Mouse (Mus musculus): ENCODE data around the gene Dnajb8. TPM values are rescaled to one million over a fixed set of nuclear protein-coding genes. Genes with fewer than 3 reads are reported as not detected.

Dnajb8 gene
- polyA plus RNA-seq, 1 experiment from 2014 or later: not detected

DNA sequence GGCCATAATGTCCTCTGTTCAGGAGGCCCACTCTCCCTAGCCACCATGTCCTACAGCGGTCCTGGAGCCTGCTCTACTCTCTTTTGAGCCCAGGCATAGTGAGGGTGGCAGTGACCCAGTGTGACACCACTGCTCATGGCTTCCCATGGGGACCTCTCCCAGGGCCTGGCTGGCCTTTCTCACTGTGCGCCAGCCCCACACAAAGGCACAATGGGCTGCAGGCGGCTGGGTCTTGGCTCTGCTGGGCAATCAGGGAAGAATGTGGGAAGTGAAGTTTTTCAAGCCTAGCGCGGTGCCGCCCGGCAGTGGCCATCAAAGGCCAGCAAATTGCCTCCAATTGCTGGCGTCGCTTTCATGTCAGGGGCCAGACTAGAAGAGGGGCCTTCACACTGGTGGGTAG lies 40.1 kb downstream of the Dnajb8 start:
- Histone ChIP-seq H3K27ac (replicated peaks) (no peak overlapping the region), H3K36me3 (peaks cover 6% of the 10 kb centered on the region; the same call in 1 of the 2 replicates), H3K4me1 (no peaks in the 10 kb centered on the region), H3K4me2 (replicated peaks) (no peak overlapping the region), H3K4me3 (replicated peaks) (no peak overlapping the region), H3K9ac (peak overlapping the region; percentile 6; the same call in 1 of the 2 replicates), H3K9me3 (replicated peaks) (no peaks in the 10 kb centered on the region), H3K27me3 (no peaks in the 10 kb centered on the region)
- no peak for ATAC-seq (ENCODE audit: insufficient number of reproducible peaks, low FRiP score, low TSS enrichment, low read depth)
- 65% methylated on average over 9 of the region's 9 CpGs for WGBS

- no peaks in the 10 kb centered on the region for H3K4me1 ChIP-seq
- H3K27me3 ChIP-seq: no peaks in the 10 kb centered on the region
- H3K9me3 ChIP-seq (replicated peaks): no peaks in the 10 kb centered on the region
- no peaks in the 10 kb centered on the region for H3K36me3 ChIP-seq
- no peak overlapping the region for H3K9ac ChIP-seq
- no peak overlapping the region for H3K4me2 ChIP-seq (replicated peaks)
- WGBS: 86% methylated on average over 1 of the region's 1 CpGs
- H3K4me3 ChIP-seq (replicated peaks): no peak overlapping the region
- H3K27ac ChIP-seq (replicated peaks): no peak overlapping the region
- ATAC-seq (ENCODE audit: insufficient number of reproducible peaks, low FRiP score, low TSS enrichment, low read depth): no peak
These were observed 43.3 kb downstream of the Dnajb8 start for GRCm38 (mm10) chr6:88265355-88265754.

- Histone ChIP-seq H3K4me2 (replicated peaks) (no peak overlapping the region), H3K27ac (replicated peaks) (no peak overlapping the region), H3K9ac (no peak overlapping the region), H3K36me3 (no peaks in the 10 kb centered on the region), H3K9me3 (replicated peaks) (no peaks in the 10 kb centered on the region), H3K4me1 (no peaks in the 10 kb centered on the region), H3K4me3 (replicated peaks) (no peak overlapping the region), H3K27me3 (no peaks in the 10 kb centered on the region)
- 80% methylated on average over 3 of the region's 3 CpGs for WGBS
- ATAC-seq (ENCODE audit: insufficient number of reproducible peaks, low FRiP score, low TSS enrichment, low read depth): no peak
These were observed 44.0 kb downstream of the Dnajb8 start for GRCm38 (mm10) chr6:88266055-88266454.

DNA sequence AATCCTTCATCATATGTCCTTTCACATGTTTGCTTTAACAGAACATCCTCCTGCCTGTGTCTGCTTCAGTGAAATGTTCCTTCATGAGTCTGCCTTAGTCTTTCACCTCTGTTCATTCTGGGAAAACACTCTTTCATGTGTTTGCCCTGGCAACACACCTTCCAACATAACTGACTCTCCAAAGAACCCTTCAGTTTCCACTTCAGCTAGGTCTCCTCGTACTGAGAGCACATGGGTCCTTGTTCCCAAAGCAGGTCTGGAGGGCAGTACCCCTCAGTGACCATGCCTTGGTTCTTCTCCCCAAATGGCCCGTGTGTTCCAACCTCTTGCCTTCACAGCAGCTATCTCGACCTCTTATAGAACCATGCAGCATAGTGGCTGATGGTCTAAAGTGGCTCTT lies 45.0 kb downstream of the Dnajb8 start:
- no peak overlapping the region for H3K4me3 ChIP-seq (replicated peaks)
- H3K4me1 ChIP-seq: no peaks in the 10 kb centered on the region
- WGBS: 87% methylated on average over 3 of the region's 3 CpGs
- no peak for ATAC-seq (ENCODE audit: insufficient number of reproducible peaks, low FRiP score, low TSS enrichment, low read depth)
- no peaks in the 10 kb centered on the region for H3K27me3 ChIP-seq
- H3K9ac ChIP-seq: no peak overlapping the region
- no peak overlapping the region for H3K4me2 ChIP-seq (replicated peaks)
- H3K9me3 ChIP-seq (replicated peaks): no peaks in the 10 kb centered on the region
- H3K36me3 ChIP-seq: peaks cover 3% of the 10 kb centered on the region; the same call in 1 of the 2 replicates
- no peak overlapping the region for H3K27ac ChIP-seq (replicated peaks)

DNA sequence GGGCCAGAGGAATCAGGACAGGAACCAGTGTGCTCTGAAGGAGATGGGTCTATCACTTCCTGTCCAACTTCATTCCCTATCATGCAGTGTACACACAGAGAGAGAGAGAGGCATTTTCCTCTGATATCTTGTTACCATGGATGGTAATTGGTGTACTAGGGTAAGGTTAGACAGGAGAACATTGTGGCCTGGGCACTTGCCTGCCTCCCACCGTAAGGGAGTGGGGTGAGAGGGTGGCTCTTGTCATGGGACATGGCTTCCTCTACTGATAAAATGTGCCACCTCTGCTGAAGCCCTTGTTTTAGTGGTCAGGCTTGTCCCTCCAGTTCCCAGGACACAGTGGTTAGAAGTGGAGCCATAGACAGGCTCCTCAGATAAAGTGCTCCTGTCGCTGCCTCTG lies 45.9 kb downstream of the Dnajb8 start:
- H3K4me1 ChIP-seq: no peaks in the 10 kb centered on the region

DNA sequence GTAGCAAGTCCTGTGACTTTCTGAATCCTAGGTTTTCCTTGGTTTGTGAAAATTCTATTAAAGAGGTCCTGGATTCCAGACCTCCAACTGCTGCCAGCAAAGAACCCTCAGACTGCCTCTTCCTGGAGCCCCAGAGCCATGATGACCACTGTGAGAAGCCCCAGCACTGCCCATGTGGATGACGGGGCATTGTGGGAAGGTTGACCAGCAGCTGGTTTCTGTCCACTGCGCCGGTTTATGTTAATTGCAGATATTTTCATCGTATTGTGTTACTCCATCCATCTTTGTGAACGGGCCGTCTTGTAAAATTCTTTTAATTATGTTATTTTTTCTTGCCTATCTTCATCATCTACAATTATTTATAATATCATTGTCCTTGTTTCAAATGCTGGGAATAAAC lies 52.6 kb downstream of the Dnajb8 start:
- no peak for ATAC-seq (ENCODE audit: insufficient number of reproducible peaks, low FRiP score, low TSS enrichment, low read depth)
- H3K9me3 ChIP-seq (replicated peaks): no peaks in the 10 kb centered on the region
- no peak overlapping the region for H3K9ac ChIP-seq
- WGBS: 83% methylated on average over 6 of the region's 6 CpGs
- peaks cover 3% of the 10 kb centered on the region; the same call in 1 of the 2 replicates for H3K36me3 ChIP-seq
- no peak overlapping the region for H3K27ac ChIP-seq (replicated peaks)
- H3K4me2 ChIP-seq (replicated peaks): no peak overlapping the region
- no peaks in the 10 kb centered on the region for H3K27me3 ChIP-seq
- H3K4me3 ChIP-seq (replicated peaks): no peak overlapping the region
- no peaks in the 10 kb centered on the region for H3K4me1 ChIP-seq

More for the DNA sequence above, 45.9 kb downstream of the Dnajb8 start:
- no peaks in the 10 kb centered on the region for H3K9me3 ChIP-seq (replicated peaks)
- 84% methylated on average over 2 of the region's 2 CpGs for WGBS
- H3K36me3 ChIP-seq: peaks cover 3% of the 10 kb centered on the region; the same call in 1 of the 2 replicates
- no peak overlapping the region for H3K4me2 ChIP-seq (replicated peaks)
- no peaks in the 10 kb centered on the region for H3K27me3 ChIP-seq
- H3K4me3 ChIP-seq (replicated peaks): no peak overlapping the region
- H3K27ac ChIP-seq (replicated peaks): no peak overlapping the region
- no peak overlapping the region for H3K9ac ChIP-seq
- ATAC-seq (ENCODE audit: insufficient number of reproducible peaks, low FRiP score, low TSS enrichment, low read depth): no peak

- 85% methylated on average over 4 of the region's 4 CpGs for whole genome bisulfite sequencing
- H3K9ac ChIP-seq: no peak overlapping the region
- H3K36me3 ChIP-seq: peaks cover 3% of the 10 kb centered on the region; the same call in 1 of the 2 replicates
- no peaks in the 10 kb centered on the region for H3K9me3 ChIP-seq (replicated peaks)
- no peaks in the 10 kb centered on the region for H3K4me1 ChIP-seq
- H3K27ac ChIP-seq (replicated peaks): no peak overlapping the region
- no peaks in the 10 kb centered on the region for H3K27me3 ChIP-seq
- no peak overlapping the region for H3K4me2 ChIP-seq (replicated peaks)
- no peak overlapping the region for H3K4me3 ChIP-seq (replicated peaks)
- no peak for ATAC-seq (ENCODE audit: insufficient number of reproducible peaks, low FRiP score, low TSS enrichment, low read depth)
These were observed 54.2 kb downstream of the Dnajb8 start for GRCm38 (mm10) chr6:88276221-88276620.

DNA sequence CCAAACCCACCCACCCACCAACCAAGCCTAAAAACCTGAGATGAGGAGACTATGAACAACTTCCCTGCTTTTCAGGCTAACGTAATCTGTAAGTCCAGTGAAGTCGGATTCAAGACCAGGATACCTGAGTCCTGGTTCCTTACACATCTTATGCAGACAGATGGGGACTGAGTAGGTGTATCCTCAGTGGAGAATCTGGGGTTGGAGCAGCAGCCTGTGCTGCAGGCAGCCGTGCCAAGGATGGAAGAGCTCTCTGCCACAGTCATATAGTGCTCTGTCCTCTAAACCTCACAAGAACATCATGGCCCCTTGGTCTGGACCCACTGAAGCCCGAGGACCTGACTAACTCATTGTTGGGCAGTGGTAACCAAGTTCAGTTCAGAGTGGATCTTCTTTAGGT lies 55.2 kb downstream of the Dnajb8 start:
- Histone ChIP-seq H3K9me3 (replicated peaks) (no peaks in the 10 kb centered on the region), H3K4me1 (no peaks in the 10 kb centered on the region), H3K27me3 (no peaks in the 10 kb centered on the region), H3K4me3 (replicated peaks) (no peak overlapping the region), H3K36me3 (no peaks in the 10 kb centered on the region; the same call in 1 of the 2 replicates), H3K9ac (no peak overlapping the region), H3K27ac (replicated peaks) (no peak overlapping the region), H3K4me2 (replicated peaks) (no peak overlapping the region)
- 88% methylated on average over 4 of the region's 4 CpGs for WGBS
- ATAC-seq (ENCODE audit: insufficient number of reproducible peaks, low FRiP score, low TSS enrichment, low read depth): no peak

DNA sequence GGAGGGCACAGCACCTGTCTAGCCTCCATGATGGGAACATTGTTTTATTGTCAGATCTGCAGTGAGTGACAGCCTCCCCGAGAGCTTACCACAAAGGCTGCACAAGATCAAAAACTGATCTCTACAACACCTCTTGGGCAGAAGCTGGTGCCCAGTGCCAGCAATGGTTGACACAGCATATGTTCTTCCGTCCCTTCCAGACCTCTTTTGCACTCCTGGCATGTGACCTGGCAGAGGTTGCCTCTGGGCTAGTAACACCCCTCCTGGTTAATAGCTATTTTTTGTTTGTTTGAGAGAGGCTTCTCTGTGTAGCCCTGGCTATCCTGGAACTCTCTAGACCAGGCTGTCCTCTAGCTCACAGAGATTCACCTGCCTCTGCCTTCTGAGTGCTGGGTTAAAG lies 56.1 kb downstream of the Dnajb8 start:
- Histone ChIP-seq H3K27ac (replicated peaks) (no peak overlapping the region), H3K4me1 (no peaks in the 10 kb centered on the region), H3K4me3 (replicated peaks) (no peak overlapping the region), H3K9ac (no peak overlapping the region), H3K4me2 (replicated peaks) (no peak overlapping the region), H3K9me3 (replicated peaks) (no peaks in the 10 kb centered on the region), H3K36me3 (no peaks in the 10 kb centered on the region; the same call in 1 of the 2 replicates), H3K27me3 (no peaks in the 10 kb centered on the region)
- ATAC-seq (ENCODE audit: insufficient number of reproducible peaks, low FRiP score, low TSS enrichment, low read depth): no peak
- WGBS: 78% methylated on average over 2 of the region's 2 CpGs

DNA sequence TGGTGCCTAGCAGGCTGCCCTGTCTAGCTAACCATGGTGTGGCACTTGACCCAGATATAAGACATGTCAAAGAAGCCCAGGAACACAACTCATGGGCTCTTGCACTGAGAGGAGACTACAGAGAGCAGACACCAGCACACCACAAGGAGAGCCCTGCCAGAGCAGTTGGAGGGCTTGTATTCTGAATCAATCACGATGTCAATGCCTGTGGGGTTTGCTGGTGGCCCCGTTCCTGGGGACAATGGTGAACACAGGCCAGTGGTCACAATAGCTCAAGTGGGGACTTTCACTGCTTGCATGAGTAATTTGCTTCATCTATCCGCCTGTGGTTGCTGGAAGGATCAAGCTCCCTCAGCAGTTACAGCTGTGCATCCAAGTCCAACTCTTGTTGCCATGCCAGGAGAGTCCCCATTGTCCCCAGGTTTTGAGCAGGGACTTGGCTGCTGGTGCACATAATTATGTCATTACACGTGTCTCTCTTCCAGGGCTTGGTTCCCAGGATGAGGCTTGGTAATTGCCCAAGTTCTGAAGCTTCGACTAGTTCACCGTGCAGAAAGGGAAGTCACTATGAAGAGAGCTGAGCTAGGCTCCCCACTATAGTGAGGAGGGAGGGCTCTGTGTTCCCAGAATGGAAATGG lies 68.2 kb downstream of the Dnajb8 start:
- WGBS: 75% methylated on average over 6 of the region's 6 CpGs
- Histone ChIP-seq H3K4me3 (replicated peaks) (no peak overlapping the region), H3K4me2 (replicated peaks) (no peak overlapping the region), H3K27me3 (no peaks in the 10 kb centered on the region), H3K36me3 (no peaks in the 10 kb centered on the region), H3K4me1 (no peaks in the 10 kb centered on the region), H3K27ac (replicated peaks) (no peak overlapping the region), H3K9ac (no peak overlapping the region), H3K9me3 (replicated peaks) (no peaks in the 10 kb centered on the region)
- peak; percentile 75 for ATAC-seq (ENCODE audit: insufficient number of reproducible peaks, low FRiP score, low TSS enrichment, low read depth)

GRCm38 (mm10) chr6:88292274-88292909 lies 70.3 kb downstream of the Dnajb8 start:
- Histone ChIP-seq H3K27ac (replicated peaks) (no peak overlapping the region), H3K27me3 (no peaks in the 10 kb centered on the region), H3K4me3 (replicated peaks) (no peak overlapping the region), H3K9ac (no peak overlapping the region), H3K4me2 (replicated peaks) (no peak overlapping the region), H3K4me1 (no peaks in the 10 kb centered on the region), H3K9me3 (replicated peaks) (no peaks in the 10 kb centered on the region), H3K36me3 (peaks cover under 1% of the 10 kb centered on the region; the same call in 1 of the 2 replicates)
- WGBS: 77% methylated on average over 4 of the region's 4 CpGs
- ATAC-seq (ENCODE audit: insufficient number of reproducible peaks, low FRiP score, low TSS enrichment, low read depth): no peak

DNA sequence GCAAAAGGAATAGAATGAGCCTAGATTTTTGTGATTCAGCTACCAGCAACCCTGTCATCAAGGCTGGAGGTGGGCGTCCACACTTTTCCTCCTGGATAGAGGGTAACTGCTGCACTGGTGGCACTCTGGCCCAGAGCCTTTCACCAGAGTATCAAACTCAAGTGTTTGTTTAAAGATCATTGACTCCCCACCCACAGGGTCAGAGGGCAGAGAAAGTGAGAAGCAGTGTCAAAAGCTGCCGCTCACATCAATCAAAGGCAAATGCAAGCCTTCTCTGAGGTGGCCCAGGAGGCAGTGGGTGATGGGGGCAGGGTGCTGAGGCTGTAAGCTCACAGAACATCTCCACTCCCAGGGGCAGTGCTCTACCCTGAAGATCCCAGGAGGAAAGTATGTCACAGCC lies 77.4 kb downstream of the Dnajb8 start:
- WGBS: 65% methylated on average over 2 of the region's 2 CpGs

More for the DNA sequence above, 77.4 kb downstream of the Dnajb8 start:
- H3K9me3 ChIP-seq (replicated peaks): no peaks in the 10 kb centered on the region
- H3K36me3 ChIP-seq: peaks cover 6% of the 10 kb centered on the region; the same call in 1 of the 2 replicates
- no peak for ATAC-seq (ENCODE audit: insufficient number of reproducible peaks, low FRiP score, low TSS enrichment, low read depth)
- H3K4me1 ChIP-seq: no peaks in the 10 kb centered on the region
- no peak overlapping the region for H3K4me3 ChIP-seq (replicated peaks)
- no peak overlapping the region for H3K27ac ChIP-seq (replicated peaks)
- H3K4me2 ChIP-seq (replicated peaks): no peak overlapping the region
- H3K27me3 ChIP-seq: no peaks in the 10 kb centered on the region
- no peak overlapping the region for H3K9ac ChIP-seq
